Mouse (Mus musculus): Measurements from ENCODE around the gene Ccdc186.

Gene Ccdc186

DNA sequence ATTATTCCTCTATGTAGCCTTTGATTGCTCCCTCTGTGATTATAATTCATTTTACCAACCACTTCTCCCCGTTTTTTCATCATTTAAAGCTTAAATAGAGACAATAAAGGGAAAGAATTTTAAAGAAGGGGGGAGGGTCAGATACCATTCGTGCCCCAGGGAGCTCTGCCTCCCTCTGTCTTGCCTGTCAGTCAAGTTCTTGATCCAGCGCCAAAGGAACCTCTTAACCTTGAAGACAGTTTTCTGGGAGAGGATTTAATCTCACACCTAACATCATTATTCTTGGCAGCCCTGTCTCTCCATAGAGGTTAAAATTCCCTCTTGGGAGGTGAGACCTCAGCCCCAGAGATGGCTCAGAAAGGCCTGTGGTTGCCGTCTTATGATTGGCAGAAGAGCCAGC lies 71.3 kb downstream of the Ccdc186 start:
- DNase-seq: no peak

DNA sequence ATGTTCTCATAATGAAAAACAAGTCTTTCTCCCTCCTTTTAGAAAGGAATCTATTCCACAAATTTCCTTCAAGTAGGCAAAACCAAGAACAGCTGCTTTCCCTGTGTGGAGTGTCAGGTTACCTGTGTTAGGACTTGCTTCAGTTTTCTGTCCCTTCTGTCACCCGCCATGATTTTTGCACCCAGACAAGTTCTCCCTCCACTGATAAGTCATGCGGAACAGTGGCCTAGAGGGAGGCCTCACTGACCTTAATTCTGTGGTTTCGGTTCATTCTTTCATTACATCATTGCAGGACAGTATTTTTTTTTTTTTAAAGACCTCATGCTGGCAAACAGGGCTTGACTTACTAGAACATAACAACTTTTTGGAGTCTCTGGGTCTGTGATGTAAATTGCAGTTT lies 72.6 kb downstream of the Ccdc186 start:
- no peak for DNase-seq

DNA sequence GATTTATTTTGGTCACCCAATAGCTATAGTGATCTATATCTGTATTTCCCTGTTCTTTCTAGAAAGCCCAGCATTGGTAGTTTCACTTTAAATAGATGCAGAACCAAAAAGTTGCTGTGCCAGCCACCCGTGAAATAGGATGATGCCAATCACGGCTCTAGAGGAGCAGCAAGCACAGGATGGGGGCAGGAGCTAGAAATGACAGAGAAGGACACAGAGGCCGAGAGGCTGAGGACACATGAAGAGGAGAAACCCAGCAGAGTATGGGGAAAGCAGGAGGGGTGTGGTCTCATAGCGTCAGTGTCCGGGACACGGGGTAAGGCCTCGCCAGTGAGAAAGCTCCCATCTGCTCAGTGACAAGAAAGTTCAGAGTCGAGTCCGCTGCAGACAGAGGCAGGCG lies 74.1 kb downstream of the Ccdc186 start:
- no peak for DNase-seq

DNA sequence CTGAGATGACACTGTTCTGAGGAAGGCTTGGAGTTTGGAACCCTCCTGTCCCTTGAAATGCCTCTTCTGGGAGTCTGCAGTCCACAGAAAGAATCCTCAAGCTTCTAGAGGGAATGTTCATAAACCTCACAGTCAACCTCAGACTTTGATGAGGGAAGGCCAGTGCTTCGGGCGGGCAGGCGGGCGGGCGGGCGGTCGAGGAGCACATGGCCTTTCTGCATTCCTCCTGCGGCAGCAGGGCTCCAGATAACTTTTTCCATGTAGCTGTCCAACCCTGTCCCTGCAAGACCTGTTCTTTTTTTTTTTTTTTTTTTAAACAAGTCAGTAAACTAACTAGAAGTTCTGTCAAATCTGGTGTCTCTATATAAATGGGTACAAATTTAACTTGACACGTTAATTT lies 75.4 kb downstream of the Ccdc186 start:
- no peak for DNase-seq

DNA sequence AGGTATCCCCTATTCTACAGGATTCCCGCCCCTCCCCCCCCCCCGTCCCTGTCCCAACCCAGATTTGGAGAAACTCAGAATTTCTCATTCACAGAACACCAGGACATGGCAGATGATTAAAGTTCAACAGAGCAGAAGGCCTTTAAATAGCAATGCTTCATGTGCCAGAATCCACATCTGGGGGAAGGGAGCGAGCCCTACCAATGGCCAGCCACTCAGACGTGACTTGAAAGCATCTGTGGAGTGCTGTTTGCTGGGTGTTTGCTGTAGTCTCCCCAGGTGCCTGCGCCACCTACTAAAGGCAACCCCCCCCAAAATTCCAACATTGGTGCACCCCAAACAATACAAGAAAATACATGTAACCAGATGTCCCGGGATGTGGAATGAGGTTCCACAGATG lies 76.5 kb downstream of the Ccdc186 start:
- no peak for DNase-seq

DNA sequence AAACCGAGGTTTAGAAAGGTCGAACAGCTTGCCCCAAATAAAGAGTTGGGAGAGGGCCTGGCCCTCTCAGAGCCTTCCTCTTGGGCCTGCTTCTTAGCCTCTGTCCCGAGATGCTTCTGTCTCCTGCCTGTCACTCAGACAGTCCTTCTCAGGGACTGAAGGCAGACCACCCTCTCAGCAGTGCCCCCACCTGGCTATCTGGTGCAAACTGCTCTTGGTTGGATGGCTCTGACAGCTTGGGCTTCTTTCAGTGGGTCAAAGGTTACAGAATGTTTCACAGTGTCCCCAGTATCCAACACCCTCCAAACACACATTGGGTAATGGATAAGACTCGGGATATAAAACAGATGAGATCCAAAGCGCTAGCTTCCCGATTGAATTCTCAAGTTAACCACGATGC lies 76.9 kb downstream of the Ccdc186 start:
- peak; percentile 58 for DNase-seq

Data from lung, postnatal 14 days (tissue).